Mouse (Mus musculus): Measurements from ENCODE around the gene Plxdc2. TPM values are rescaled to one million over a fixed set of nuclear protein-coding genes. Genes with fewer than 3 reads are reported as not detected.

Plxdc2 gene
- polyA plus RNA-seq, 1 experiment from 2014 or later = 39.0 TPM

GRCm38 (mm10) chr2:16450838-16451665 lies 94.9 kb downstream of the Plxdc2 start:
- peak overlapping the region; percentile 13 for H3K4me2 ChIP-seq (ENCODE audit: low read length)
- 23% methylated on average over 7 of the region's 7 CpGs for WGBS
- ATAC-seq (replicated peaks; ENCODE audit: low FRiP score, low read depth) = peak; percentile 76; the same call in 1 of the 2 replicates
- H3K9me3 ChIP-seq (replicated peaks; ENCODE audit: low read length) = no peaks in the 10 kb centered on the region
- TF ChIP-seq CTCF (IDR thresholded peaks at IDR 0.05; ENCODE audit: low read depth) = no peak
- DNase-seq (ENCODE audit: low spot score) = peak; percentile 84
- H3K27me3 ChIP-seq (ENCODE audit: insufficient read depth, low read length) = no peaks in the 10 kb centered on the region
- peak overlapping the region; percentile 77 for H3K27ac ChIP-seq
- no peak overlapping the region for H3K4me3 ChIP-seq (replicated peaks; ENCODE audit: low read depth, low read length)
- H3K9ac ChIP-seq (ENCODE audit: low read depth, low read length) = no peak overlapping the region
- no peaks in the 10 kb centered on the region; the same call in 1 of the 2 replicates for H3K4me1 ChIP-seq (replicated peaks; ENCODE audit: insufficient read depth, low read length)
- no peaks in the 10 kb centered on the region for H3K36me3 ChIP-seq (ENCODE audit: insufficient read depth, low read length)

- H3K9me3 ChIP-seq (replicated peaks; ENCODE audit: low read length) = no peaks in the 10 kb centered on the region
- no peak overlapping the region for H3K4me3 ChIP-seq (replicated peaks; ENCODE audit: low read depth, low read length)
- no peaks in the 10 kb centered on the region for H3K36me3 ChIP-seq (ENCODE audit: insufficient read depth, low read length)
- H3K4me1 ChIP-seq (replicated peaks; ENCODE audit: insufficient read depth, low read length) = no peaks in the 10 kb centered on the region; the same call in none of the 2 replicates
- H3K27me3 ChIP-seq (ENCODE audit: insufficient read depth, low read length) = no peaks in the 10 kb centered on the region
- no peak overlapping the region for H3K4me2 ChIP-seq (ENCODE audit: low read length)
- H3K27ac ChIP-seq = peak overlapping the region; percentile 77
- DNase-seq (ENCODE audit: low spot score) (no peak), ATAC-seq (replicated peaks; ENCODE audit: low FRiP score, low read depth) (no peak)
- no peak for TF ChIP-seq CTCF (IDR thresholded peaks at IDR 0.05; ENCODE audit: low read depth)
- WGBS = 76% methylated on average over 4 of the region's 4 CpGs
- no peak overlapping the region for H3K9ac ChIP-seq (ENCODE audit: low read depth, low read length)
These were observed 95.5 kb downstream of the Plxdc2 start for GRCm38 (mm10) chr2:16451666-16452009.

- H3K9me3 ChIP-seq (replicated peaks; ENCODE audit: low read length) = no peaks in the 10 kb centered on the region
- H3K4me1 ChIP-seq (replicated peaks; ENCODE audit: insufficient read depth, low read length) = no peaks in the 10 kb centered on the region; the same call in none of the 2 replicates
- H3K27ac ChIP-seq = 0 out of 2 replicates have a peak overlapping the region, but pooled peaks have one; percentile 77
- no peak overlapping the region for H3K4me2 ChIP-seq (ENCODE audit: low read length)
- no peaks in the 10 kb centered on the region for H3K36me3 ChIP-seq (ENCODE audit: insufficient read depth, low read length)
- peak; percentile 60 for TF ChIP-seq CTCF (IDR thresholded peaks at IDR 0.05; ENCODE audit: low read depth)
- ATAC-seq (replicated peaks; ENCODE audit: low FRiP score, low read depth) (no peak), DNase-seq (ENCODE audit: low spot score) (no peak)
- H3K9ac ChIP-seq (ENCODE audit: low read depth, low read length) = no peak overlapping the region
- no peak overlapping the region for H3K4me3 ChIP-seq (replicated peaks; ENCODE audit: low read depth, low read length)
- WGBS = 98% methylated on average over 3 of the region's 3 CpGs
- no peaks in the 10 kb centered on the region for H3K27me3 ChIP-seq (ENCODE audit: insufficient read depth, low read length)
These were observed 96.0 kb downstream of the Plxdc2 start for GRCm38 (mm10) chr2:16452080-16452479.

GRCm38 (mm10) chr2:16456264-16456780 lies 100.2 kb downstream of the Plxdc2 start:
- Histone ChIP-seq H3K9ac (ENCODE audit: low read depth, low read length) (no peak overlapping the region), H3K36me3 (ENCODE audit: insufficient read depth, low read length) (no peaks in the 10 kb centered on the region), H3K4me3 (replicated peaks; ENCODE audit: low read depth, low read length) (no peak overlapping the region), H3K4me1 (replicated peaks; ENCODE audit: insufficient read depth, low read length) (no peaks in the 10 kb centered on the region; the same call in 1 of the 2 replicates), H3K27me3 (ENCODE audit: insufficient read depth, low read length) (no peaks in the 10 kb centered on the region), H3K9me3 (replicated peaks; ENCODE audit: low read length) (no peaks in the 10 kb centered on the region), H3K27ac (no peak overlapping the region), H3K4me2 (ENCODE audit: low read length) (no peak overlapping the region)
- DNase-seq (ENCODE audit: low spot score) (no peak), ATAC-seq (replicated peaks; ENCODE audit: low FRiP score, low read depth) (no peak)
- WGBS = 88% methylated on average over 1 of the region's 1 CpGs
- TF ChIP-seq CTCF (IDR thresholded peaks at IDR 0.05; ENCODE audit: low read depth) = no peak

GRCm38 (mm10) chr2:16459490-16459889 lies 103.4 kb downstream of the Plxdc2 start:
- Histone ChIP-seq H3K9me3 (replicated peaks; ENCODE audit: low read length) (no peaks in the 10 kb centered on the region), H3K36me3 (ENCODE audit: insufficient read depth, low read length) (no peaks in the 10 kb centered on the region), H3K27me3 (ENCODE audit: insufficient read depth, low read length) (no peaks in the 10 kb centered on the region), H3K9ac (ENCODE audit: low read depth, low read length) (no peak overlapping the region), H3K4me2 (ENCODE audit: low read length) (no peak overlapping the region), H3K4me1 (replicated peaks; ENCODE audit: insufficient read depth, low read length) (no peaks in the 10 kb centered on the region; the same call in 1 of the 2 replicates), H3K4me3 (replicated peaks; ENCODE audit: low read depth, low read length) (no peak overlapping the region), H3K27ac (no peak overlapping the region)
- TF ChIP-seq CTCF (IDR thresholded peaks at IDR 0.05; ENCODE audit: low read depth) = no peak
- 53% methylated on average over 1 of the region's 1 CpGs for WGBS
- ATAC-seq (replicated peaks; ENCODE audit: low FRiP score, low read depth) (no peak), DNase-seq (ENCODE audit: low spot score) (no peak)

GRCm38 (mm10) chr2:16470099-16470498 lies 114.0 kb downstream of the Plxdc2 start:
- ATAC-seq (replicated peaks; ENCODE audit: low FRiP score, low read depth) = no peak
- no peak overlapping the region for H3K4me3 ChIP-seq (replicated peaks; ENCODE audit: low read depth, low read length)
- 69% methylated on average over 3 of the region's 3 CpGs for WGBS
- no peak overlapping the region for H3K27ac ChIP-seq
- no peak overlapping the region for H3K9ac ChIP-seq (ENCODE audit: low read depth, low read length)
- no peaks in the 10 kb centered on the region for H3K27me3 ChIP-seq (ENCODE audit: insufficient read depth, low read length)
- no peaks in the 10 kb centered on the region for H3K36me3 ChIP-seq (ENCODE audit: insufficient read depth, low read length)
- no peaks in the 10 kb centered on the region for H3K9me3 ChIP-seq (replicated peaks; ENCODE audit: low read length)
- H3K4me1 ChIP-seq (replicated peaks; ENCODE audit: insufficient read depth, low read length) = no peaks in the 10 kb centered on the region
- DNase-seq (ENCODE audit: low spot score) = no peak
- H3K4me2 ChIP-seq (ENCODE audit: low read length) = no peak overlapping the region
- no peak for TF ChIP-seq CTCF (IDR thresholded peaks at IDR 0.05; ENCODE audit: low read depth)
